Mouse (Mus musculus): ENCODE results near the gene Pard6b. TPM values are rescaled to one million over a fixed set of nuclear protein-coding genes. Genes with fewer than 3 reads are reported as not detected.

Gene Pard6b
- polyA plus RNA-seq, 1 experiment from 2014 or later, result 12.7 TPM

DNA sequence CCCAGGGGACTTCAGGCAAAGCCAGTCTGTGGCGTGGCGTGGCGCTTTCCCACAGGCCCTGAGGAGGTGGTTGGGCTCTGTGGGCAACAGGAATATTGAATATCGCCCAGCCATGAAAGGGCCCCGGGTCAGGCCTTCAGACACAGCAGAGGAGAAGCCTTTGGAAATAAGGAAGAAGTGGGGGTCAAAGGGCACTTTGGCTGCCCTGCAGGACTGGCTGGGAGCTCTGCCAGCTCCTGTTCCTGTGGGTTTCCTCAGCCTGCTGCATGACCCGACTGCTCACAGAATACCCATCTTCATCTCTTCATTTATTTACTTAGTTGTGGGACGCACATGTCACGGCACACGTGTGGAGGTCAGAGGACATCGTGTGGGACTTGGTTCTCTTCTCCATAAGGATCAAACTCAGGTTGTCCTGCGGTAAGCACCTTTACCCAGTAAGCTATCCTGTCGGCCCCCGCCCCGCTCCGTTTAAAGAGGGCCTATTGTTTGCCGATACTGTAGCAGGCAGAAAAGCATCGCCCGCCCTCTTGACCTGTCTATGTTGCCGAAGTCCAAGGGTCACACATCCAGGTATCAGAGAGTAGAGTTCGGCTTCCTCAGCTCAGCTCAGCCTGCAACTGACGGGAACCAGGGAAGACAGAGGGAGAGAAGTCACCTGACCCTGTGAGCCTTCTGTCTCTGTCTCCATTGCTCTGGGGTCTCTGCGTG is 67.1 kb downstream of the Pard6b start:
- H3K27ac ChIP-seq, result no peak overlapping the region
- H3K4me1 ChIP-seq, result peaks cover 11% of the 10 kb centered on the region; the same call in 1 of the 2 replicates
- 0 out of 2 replicates have a peak, but pooled peaks have one; percentile 21 for ATAC-seq (ENCODE audit: insufficient read depth, low FRiP score, low read depth)
- WGBS, result 66% methylated on average over 22 of the region's 22 CpGs
- no peak overlapping the region for H3K4me2 ChIP-seq
- H3K4me3 ChIP-seq (replicated peaks), result no peak overlapping the region
- no peak overlapping the region for H3K9ac ChIP-seq
- no peaks in the 10 kb centered on the region for H3K27me3 ChIP-seq (replicated peaks)
- H3K36me3 ChIP-seq, result no peaks in the 10 kb centered on the region
- H3K9me3 ChIP-seq, result no peaks in the 10 kb centered on the region

DNA sequence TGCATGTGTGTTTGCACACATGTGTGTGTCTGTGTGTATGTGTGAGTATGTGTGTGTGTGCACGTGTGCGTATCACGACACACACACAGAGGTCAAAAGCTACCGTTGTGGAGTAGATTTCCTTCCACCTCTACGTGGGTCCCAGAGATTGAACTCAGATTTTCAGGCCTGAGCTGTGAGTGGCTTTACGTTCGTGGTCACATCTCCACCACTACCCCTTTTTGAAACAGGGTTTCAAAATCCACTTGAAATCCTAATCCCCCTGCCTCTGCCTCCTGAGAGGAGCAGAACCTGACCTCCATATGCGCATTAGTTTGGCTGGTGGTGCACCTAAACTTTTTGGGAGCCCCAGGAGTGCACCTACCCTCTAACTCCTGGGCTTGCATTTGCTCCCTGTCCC is 68.4 kb downstream of the Pard6b start:
- H3K4me2 ChIP-seq, result no peak overlapping the region
- no peaks in the 10 kb centered on the region for H3K36me3 ChIP-seq
- H3K4me3 ChIP-seq (replicated peaks), result no peak overlapping the region
- peaks cover 14% of the 10 kb centered on the region; the same call in 1 of the 2 replicates for H3K4me1 ChIP-seq
- no peaks in the 10 kb centered on the region for H3K27me3 ChIP-seq (replicated peaks)
- H3K27ac ChIP-seq, result no peak overlapping the region
- no peaks in the 10 kb centered on the region for H3K9me3 ChIP-seq
- no peak overlapping the region for H3K9ac ChIP-seq
- no peak for ATAC-seq (ENCODE audit: insufficient read depth, low FRiP score, low read depth)
- WGBS, result 85% methylated on average over 8 of the region's 8 CpGs

Small RNA genes within 50 kb of the gene (microRNA-seq; reads per million reads assigned to microRNA genes)
- gene Gm24327, result not detected

Other genes with a start within 250 kb of the Pard6b start
- gene Ptpn1, start 148.9 kb upstream of the Pard6b start, polyA plus RNA-seq (2015; fragmentation: Nextera tagmentation; extraction: Ambion mirVana), result 52.8 and 54.8 TPM in 2 replicates
- 3.5 and 4.5 TPM in 2 replicates for gene Ripor3, start 70.4 kb upstream of the Pard6b start, polyA plus RNA-seq (2015; fragmentation: Nextera tagmentation; extraction: Ambion mirVana)
- gene Adnp, start 126.1 kb downstream of the Pard6b start, polyA plus RNA-seq (2015; fragmentation: Nextera tagmentation; extraction: Ambion mirVana), result 10.2 and 10.5 TPM in 2 replicates
- 18.2 and 18.8 TPM in 2 replicates for gene Gm20716, start 149.4 kb downstream of the Pard6b start, polyA plus RNA-seq (2015; fragmentation: Nextera tagmentation; extraction: Ambion mirVana)
- gene Dpm1, start 149.6 kb downstream of the Pard6b start, polyA plus RNA-seq (2015; fragmentation: Nextera tagmentation; extraction: Ambion mirVana), result 98.6 and 101 TPM in 2 replicates
- gene Mocs3, start 149.6 kb downstream of the Pard6b start, polyA plus RNA-seq (2015; fragmentation: Nextera tagmentation; extraction: Ambion mirVana), result 7.1 and 8.1 TPM in 2 replicates
- gene Kcng1, start 200.7 kb downstream of the Pard6b start, polyA plus RNA-seq (2015; fragmentation: Nextera tagmentation; extraction: Ambion mirVana), result 6.4 and 6.9 TPM in 2 replicates

Data from stomach, embryonic 15.5 days (tissue).